9 mouse cellular contexts compared by ENCODE assay signal in the genomic region with DNA sequence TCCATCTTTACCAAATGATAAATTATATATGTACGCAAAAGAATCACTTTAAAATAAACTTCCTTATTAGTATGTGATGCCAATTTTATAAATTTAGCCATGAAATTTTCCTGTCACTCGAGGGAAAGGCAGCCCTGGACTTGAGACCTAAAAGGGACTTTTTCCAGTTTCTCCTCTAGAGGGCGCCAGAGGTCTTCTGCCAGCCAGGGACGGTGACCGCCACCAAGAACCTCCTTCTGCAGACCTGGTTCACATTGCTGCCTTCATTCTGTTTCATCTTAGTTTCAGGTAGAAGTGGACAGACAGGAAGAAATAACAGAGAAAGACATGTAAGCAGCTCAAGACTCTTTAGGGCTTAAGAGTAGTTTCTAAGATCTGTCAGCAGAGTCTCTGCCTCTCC. TPM values are rescaled to one million over a fixed set of nuclear protein-coding genes. Genes with fewer than 3 reads are reported as not detected.
DNase-seq lines count a peak whose midpoint lies in the region; ATAC-seq and TF ChIP-seq lines count a peak whose summit lies in the region.
"Had no signal": no experiment of that assay in that cellular context is flagged by ENCODE, and none has a peak within 500 bp of the region (broad histone marks: within the 10 kb centered on the region; RNA-seq: fewer than 3 reads in every experiment).

No protein-coding gene starts in this region.

- intact Hi-C loops in left cerebral cortex, postnatal 36 days (cut with DNase I), result loop anchor here (5.0 to 10.0 kb wide), 2 partner anchors 361 to 548 kb away; no protein-coding TSS in a partner anchor

- H3K27me3 ChIP-seq in intestine, postnatal 0 days (replicated peaks; ENCODE audit: control insufficient read depth, insufficient read depth, low read length), result no peaks in the 10 kb centered on the region
- 0 out of 2 replicates have a peak, but pooled peaks cover 5% of the 10 kb centered on the region for H3K27me3 ChIP-seq in midbrain, postnatal 0 days (ENCODE audit: insufficient read depth, low read length)
- H3K27me3 ChIP-seq: embryonic facial prominence, embryonic 12.5 days had no signal

- peak overlapping the region; percentile 7; the same call in 1 of the 2 replicates for H3K4me2 ChIP-seq in intestine, postnatal 0 days (replicated peaks; ENCODE audit: low read depth)
- no peak overlapping the region for H3K4me2 ChIP-seq in midbrain, postnatal 0 days (ENCODE audit: low read depth, low read length, poor library complexity, severe bottlenecking)

- DNase-seq in 3T3-L1 (ENCODE audit: low read depth, low spot score), result peak; percentile 67
- peak; percentile 46 for DNase-seq in WW6 (ENCODE audit: low read depth, low spot score)
- DNase-seq in cerebellum, postnatal 4 days (ENCODE audit: low spot score in 2 of 2), result peak; percentile 48 to 73
- DNase-seq in gastrocnemius, postnatal 10 days, result peak; percentile 64
- peak; percentile 48 to 55 for DNase-seq in left cerebral cortex, postnatal 36 days (ENCODE audit: low spot score in 2 of 2)
- DNase-seq in midbrain, postnatal 0 days (ENCODE audit: low spot score), result peak; percentile 78
- DNase-seq in telencephalon, adult 2 months (ENCODE audit: low read depth, low spot score), result peak; percentile 66

- no peak for ATAC-seq in intestine, postnatal 0 days
- ATAC-seq in midbrain, postnatal 0 days (ENCODE audit: low FRiP score), result 0 out of 2 replicates have a peak, but pooled peaks have one; percentile 50

- no peak overlapping the region for H3K4me3 ChIP-seq in intestine, postnatal 0 days (ENCODE audit: low read depth, low read length)
- no peak overlapping the region for H3K4me3 ChIP-seq in midbrain, postnatal 0 days (ENCODE audit: low read depth, low read length)
- H3K4me3 ChIP-seq: embryonic facial prominence, embryonic 12.5 days had no signal

- no peaks in the 10 kb centered on the region for H3K9me3 ChIP-seq in intestine, postnatal 0 days (ENCODE audit: control insufficient read depth)
- no peaks in the 10 kb centered on the region for H3K9me3 ChIP-seq in midbrain, postnatal 0 days (ENCODE audit: low read length)
- H3K9me3 ChIP-seq: embryonic facial prominence, embryonic 12.5 days had no signal

- peaks cover 5% of the 10 kb centered on the region; the same call in 1 of the 2 replicates for H3K4me1 ChIP-seq in intestine, postnatal 0 days (replicated peaks; ENCODE audit: control insufficient read depth, insufficient read depth, low read length)
- no peaks in the 10 kb centered on the region for H3K4me1 ChIP-seq in midbrain, postnatal 0 days (ENCODE audit: insufficient read depth, low read length)

- H3K36me3 ChIP-seq in intestine, postnatal 0 days (ENCODE audit: control insufficient read depth, insufficient read depth), result no peaks in the 10 kb centered on the region
- no peaks in the 10 kb centered on the region for H3K36me3 ChIP-seq in midbrain, postnatal 0 days (ENCODE audit: insufficient read depth, low read length)
- H3K36me3 ChIP-seq: embryonic facial prominence, embryonic 12.5 days had no signal

- H3K27ac ChIP-seq in intestine, postnatal 0 days (ENCODE audit: low read depth, low read length), result no peak overlapping the region
- no peak overlapping the region for H3K27ac ChIP-seq in midbrain, postnatal 0 days (ENCODE audit: low read depth, low read length)

- peak; percentile 99 for TF ChIP-seq CTCF in intestine, postnatal 0 days (IDR thresholded peaks at IDR 0.05; ENCODE audit: low read depth)
- peak; percentile 98 for TF ChIP-seq CTCF in midbrain, postnatal 0 days (IDR thresholded peaks at IDR 0.05)

- H3K9ac ChIP-seq in intestine, postnatal 0 days (ENCODE audit: low read depth, low read length), result no peak overlapping the region
- no peak overlapping the region for H3K9ac ChIP-seq in midbrain, postnatal 0 days (replicated peaks; ENCODE audit: low read length, poor library complexity, severe bottlenecking)
- H3K9ac ChIP-seq: embryonic facial prominence, embryonic 12.5 days had no signal

- WGBS in intestine, postnatal 0 days, result 0% methylated on average over 5 of the region's 5 CpGs
- WGBS in midbrain, postnatal 0 days, result 1% methylated on average over 5 of the region's 5 CpGs

RNA-seq across cellular contexts. Expression of a gene that starts 44.6 kb away (rescaled TPM):
- 10 to 100 TPM; 90.7 to 94.0 TPM for total RNA-seq in gastrocnemius, postnatal 10 days (2021)
- polyA plus RNA-seq in intestine, postnatal 0 days (2015; fragmentation: Nextera tagmentation; extraction: Ambion mirVana), result 20.0 and 21.8 TPM in 2 replicates
- 1 to 10 TPM; 1.9 to 2.5 TPM for total RNA-seq in left cerebral cortex, postnatal 36 days (2021)
- total RNA-seq in midbrain, postnatal 0 days (2014; rRNA removed), result 35.2 and 39.0 TPM in 2 replicates
- 18.6 and 21.3 TPM in 2 replicates for polyA plus RNA-seq in midbrain, postnatal 0 days (2015; fragmentation: Nextera tagmentation; extraction: Ambion mirVana)

Comparison
In these comparisons a context has a peak if more than half of its experiments do, and no peak if none do; other contexts are left out.
1. RNA of a gene that starts 44.6 kb away (total RNA-seq): 90.7 to 94.0 TPM in gastrocnemius, postnatal 10 days and 35.2 to 39.0 TPM in midbrain, postnatal 0 days; 1.9 to 2.5 TPM in left cerebral cortex, postnatal 36 days; every median in the first group is over 10 times any median in the second.
2. Peak in every context shown above with its lines, with median percentiles within 50 percentile points of each other: DNase-seq.